Mouse (Mus musculus): ENCODE measurements at regions not wholly inside any gene's neighbourhood (a gene's known extent, or its start where the extent isn't known, plus 50 kb on each side); places are given as distances from the start of the nearest gene placed in this dataset.
"Not testable (repeated sequence)": the region's sequence is repeated elsewhere in the genome, so short reads cannot be mapped to it uniquely, and the experiment has no call there.

- no peak overlapping the region for H3K4me3 ChIP-seq (ENCODE audit: insufficient read depth, poor library complexity, severe bottlenecking)
- H3K27me3 ChIP-seq (ENCODE audit: control insufficient read depth, insufficient read depth, insufficient read length): no peaks in the 10 kb centered on the region
- H3ac ChIP-seq (ENCODE audit: control insufficient read depth, insufficient read length, low read depth): no peak overlapping the region
- no peaks in the 10 kb centered on the region for H3K79me2 ChIP-seq (ENCODE audit: control insufficient read depth, insufficient read depth)
- no peaks in the 10 kb centered on the region for H3K79me3 ChIP-seq (ENCODE audit: low read depth)
- no peaks in the 10 kb centered on the region for H3K36me3 ChIP-seq (ENCODE audit: control insufficient read depth, insufficient read depth)
- TF ChIP-seq MAX (IDR thresholded peaks at IDR 0.05): no peak
- no peak for TF ChIP-seq MYOG (IDR thresholded peaks at IDR 0.05; ENCODE audit: control insufficient read depth, extremely low read depth, insufficient read length)
- TF ChIP-seq CTCF (IDR thresholded peaks at IDR 0.05; ENCODE audit: control insufficient read depth, insufficient read depth, insufficient read length): no peak
- no peak for TF ChIP-seq CEBPB (IDR thresholded peaks at IDR 0.05; ENCODE audit: low read depth)
- TF ChIP-seq FOSL1 (IDR thresholded peaks at IDR 0.05; ENCODE audit: insufficient read depth, low read length, poor library complexity, severe bottlenecking): no peak
- no peak for TF ChIP-seq USF1 (IDR thresholded peaks at IDR 0.05; ENCODE audit: low read depth)
These were observed 450.4 kb upstream of the Ccdc54 start for GRCm38 (mm10) chr16:51041311-51041710.

DNA sequence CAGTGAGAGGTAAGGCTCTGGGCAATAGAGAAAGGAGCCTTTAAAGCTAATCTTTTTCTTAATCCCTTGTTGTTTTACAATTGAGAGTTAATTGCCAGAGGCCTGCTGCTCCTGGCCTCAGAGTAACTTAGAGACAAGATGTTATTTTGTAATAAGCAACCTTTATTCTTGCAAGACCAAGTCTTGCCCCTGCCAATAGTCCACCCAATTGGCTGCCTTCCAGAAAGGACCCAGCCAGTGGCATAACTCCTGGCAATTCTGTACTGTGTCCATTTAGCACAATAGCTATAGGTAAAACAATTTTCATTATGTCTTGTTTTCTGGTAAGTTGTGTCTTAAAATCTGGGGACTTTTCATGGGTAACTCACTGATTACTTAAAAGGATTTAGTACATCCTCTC lies 411.9 kb upstream of the Ccdc54 start:
- Histone ChIP-seq H3K79me3 (ENCODE audit: low read depth) (no peaks in the 10 kb centered on the region), H3K4me3 (ENCODE audit: insufficient read depth, poor library complexity, severe bottlenecking) (no peak overlapping the region), H3ac (ENCODE audit: control insufficient read depth, insufficient read length, low read depth) (no peak overlapping the region), H3K79me2 (ENCODE audit: control insufficient read depth, insufficient read depth) (no peaks in the 10 kb centered on the region), H3K27me3 (ENCODE audit: control insufficient read depth, insufficient read depth, insufficient read length) (no peaks in the 10 kb centered on the region), H3K36me3 (ENCODE audit: control insufficient read depth, insufficient read depth) (no peaks in the 10 kb centered on the region)
- TF ChIP-seq FOSL1 (IDR thresholded peaks at IDR 0.05; ENCODE audit: insufficient read depth, low read length, poor library complexity, severe bottlenecking) (no peak), MYOD1 (IDR thresholded peaks at IDR 0.05; ENCODE audit: control insufficient read depth, insufficient read length, low read depth) (no peak), CTCF (IDR thresholded peaks at IDR 0.05; ENCODE audit: control insufficient read depth, insufficient read depth, insufficient read length) (no peak), USF1 (IDR thresholded peaks at IDR 0.05; ENCODE audit: low read depth) (no peak), CEBPB (IDR thresholded peaks at IDR 0.05; ENCODE audit: low read depth) (no peak), MYOG (IDR thresholded peaks at IDR 0.05; ENCODE audit: control insufficient read depth, extremely low read depth, insufficient read length) (no peak), MAX (IDR thresholded peaks at IDR 0.05) (no peak)

- no peaks in the 10 kb centered on the region for H3K27me3 ChIP-seq (ENCODE audit: control insufficient read depth, insufficient read depth, insufficient read length)
- H3K79me2 ChIP-seq (ENCODE audit: control insufficient read depth, insufficient read depth): no peaks in the 10 kb centered on the region
- no peak for TF ChIP-seq FOSL1 (IDR thresholded peaks at IDR 0.05; ENCODE audit: insufficient read depth, low read length, poor library complexity, severe bottlenecking)
- no peak for TF ChIP-seq USF1 (IDR thresholded peaks at IDR 0.05; ENCODE audit: low read depth)
- no peak for TF ChIP-seq CTCF (IDR thresholded peaks at IDR 0.05; ENCODE audit: control insufficient read depth, insufficient read depth, insufficient read length)
- H3K79me3 ChIP-seq (ENCODE audit: low read depth): no peaks in the 10 kb centered on the region
- H3K36me3 ChIP-seq (ENCODE audit: control insufficient read depth, insufficient read depth): no peaks in the 10 kb centered on the region
- no peak overlapping the region for H3K4me3 ChIP-seq (ENCODE audit: insufficient read depth, poor library complexity, severe bottlenecking)
- H3ac ChIP-seq (ENCODE audit: control insufficient read depth, insufficient read length, low read depth): no peak overlapping the region
These were observed 373.4 kb upstream of the Ccdc54 start for GRCm38 (mm10) chr16:50964395-50964794.

DNA sequence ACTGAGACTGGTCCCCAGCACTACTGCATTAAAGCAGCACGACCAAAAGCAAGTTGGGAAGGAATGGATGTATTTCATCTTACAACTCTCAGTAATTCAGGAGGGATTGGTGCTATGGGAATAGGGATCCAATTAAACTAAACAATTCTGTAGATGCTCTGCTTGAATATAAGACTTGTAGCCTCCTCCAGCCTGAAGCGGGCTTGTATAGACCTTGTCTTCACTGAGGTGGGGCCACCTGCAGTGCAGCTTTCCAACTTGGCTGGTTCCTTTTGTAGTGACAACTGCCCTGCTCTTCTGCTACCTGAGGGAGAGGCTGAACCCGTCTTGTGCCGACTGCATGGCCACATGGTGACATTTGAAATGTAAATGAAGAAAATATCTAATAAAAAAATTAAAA lies 353.1 kb upstream of the Ccdc54 start:
- TF ChIP-seq USF1 (IDR thresholded peaks at IDR 0.05; ENCODE audit: low read depth): no peak
- no peak for TF ChIP-seq MYOG (IDR thresholded peaks at IDR 0.05; ENCODE audit: control insufficient read depth, extremely low read depth, insufficient read length)
- TF ChIP-seq FOSL1 (IDR thresholded peaks at IDR 0.05; ENCODE audit: insufficient read depth, low read length, poor library complexity, severe bottlenecking): no peak
- no peak for TF ChIP-seq MAX (IDR thresholded peaks at IDR 0.05)
- no peaks in the 10 kb centered on the region for H3K79me2 ChIP-seq (ENCODE audit: control insufficient read depth, insufficient read depth)
- H3K27me3 ChIP-seq (ENCODE audit: control insufficient read depth, insufficient read depth, insufficient read length): no peaks in the 10 kb centered on the region
- H3K79me3 ChIP-seq (ENCODE audit: low read depth): no peaks in the 10 kb centered on the region
- no peak overlapping the region for H3K4me3 ChIP-seq (ENCODE audit: insufficient read depth, poor library complexity, severe bottlenecking)
- no peak overlapping the region for H3ac ChIP-seq (ENCODE audit: control insufficient read depth, insufficient read length, low read depth)
- no peaks in the 10 kb centered on the region for H3K36me3 ChIP-seq (ENCODE audit: control insufficient read depth, insufficient read depth)

DNA sequence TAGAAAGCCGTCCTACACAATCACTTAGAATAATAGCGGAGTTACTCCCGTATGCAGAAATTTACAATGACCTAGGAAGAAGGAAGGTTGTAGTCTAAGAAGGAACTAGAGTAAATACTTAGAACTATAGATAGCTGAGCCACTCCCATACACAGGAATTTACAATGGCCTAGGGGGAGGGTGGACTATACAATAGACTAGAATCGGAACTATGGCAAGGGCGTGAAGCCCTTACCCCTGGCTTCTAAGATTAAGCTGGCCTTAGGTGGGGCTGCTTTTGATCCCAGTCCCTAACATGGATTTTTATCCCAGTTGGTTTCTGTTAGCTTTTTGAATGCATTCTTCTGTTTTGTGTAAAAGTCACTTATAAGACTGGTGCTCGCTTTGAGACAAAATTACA lies 352.6 kb upstream of the Ccdc54 start:
- H3K27me3 ChIP-seq (ENCODE audit: control insufficient read depth, insufficient read depth, insufficient read length); H3K36me3 ChIP-seq (ENCODE audit: control insufficient read depth, insufficient read depth); H3K4me3 ChIP-seq (ENCODE audit: insufficient read depth, poor library complexity, severe bottlenecking); H3K79me3 ChIP-seq (ENCODE audit: low read depth); H3ac ChIP-seq (ENCODE audit: control insufficient read depth, insufficient read length, low read depth); H3K79me2 ChIP-seq (ENCODE audit: control insufficient read depth, insufficient read depth): not testable (repeated sequence)

GRCm38 (mm10) chr16:50942291-50942690 lies 351.3 kb upstream of the Ccdc54 start:
- Histone ChIP-seq H3K79me3 (ENCODE audit: low read depth) (no peaks in the 10 kb centered on the region), H3K4me3 (ENCODE audit: insufficient read depth, poor library complexity, severe bottlenecking) (no peak overlapping the region), H3K79me2 (ENCODE audit: control insufficient read depth, insufficient read depth) (no peaks in the 10 kb centered on the region), H3K27me3 (ENCODE audit: control insufficient read depth, insufficient read depth, insufficient read length) (no peaks in the 10 kb centered on the region), H3K36me3 (ENCODE audit: control insufficient read depth, insufficient read depth) (no peaks in the 10 kb centered on the region), H3ac (ENCODE audit: control insufficient read depth, insufficient read length, low read depth) (no peak overlapping the region)
- no peak for TF ChIP-seq CEBPB (IDR thresholded peaks at IDR 0.05; ENCODE audit: low read depth)
- TF ChIP-seq CTCF (IDR thresholded peaks at IDR 0.05; ENCODE audit: control insufficient read depth, insufficient read depth, insufficient read length): no peak
- TF ChIP-seq MYOG (IDR thresholded peaks at IDR 0.05; ENCODE audit: control insufficient read depth, extremely low read depth, insufficient read length): no peak
- TF ChIP-seq MAX (IDR thresholded peaks at IDR 0.05): no peak
- TF ChIP-seq USF1 (IDR thresholded peaks at IDR 0.05; ENCODE audit: low read depth): no peak
- no peak for TF ChIP-seq MYOD1 (IDR thresholded peaks at IDR 0.05; ENCODE audit: control insufficient read depth, insufficient read length, low read depth)
- no peak for TF ChIP-seq FOSL1 (IDR thresholded peaks at IDR 0.05; ENCODE audit: insufficient read depth, low read length, poor library complexity, severe bottlenecking)

All from C2C12 (cell line).